In genomic region chr13:112024667-112025585, GRCm38 (mm10) we compare ENCODE assay signal across 10 mouse cellular contexts.
A peak's percentile ranks its signal among the peaks of the same experiment; 100 is the strongest.
DNase-seq lines count a peak whose midpoint lies in the region; ATAC-seq and TF ChIP-seq lines count a peak whose summit lies in the region.
"Had no signal": no experiment of that assay in that cellular context is flagged by ENCODE, and none has a peak within 500 bp of the region (broad histone marks: within the 10 kb centered on the region; RNA-seq: fewer than 3 reads in every experiment).

No protein-coding gene starts in this region.

- H3K36me3 ChIP-seq in kidney, embryonic 14.5 days (ENCODE audit: control insufficient read depth, insufficient read depth, low read length): no peaks in the 10 kb centered on the region
- H3K36me3 ChIP-seq in kidney, adult 2 months (ENCODE audit: control insufficient read depth, insufficient read depth, low read length): no peaks in the 10 kb centered on the region
- no peaks in the 10 kb centered on the region for H3K36me3 ChIP-seq in hindbrain, embryonic 16.5 days (ENCODE audit: control insufficient read depth, insufficient read depth, low read length)

- no peak overlapping the region for H3K4me2 ChIP-seq in kidney, embryonic 14.5 days (replicated peaks; ENCODE audit: low read depth, low read length)
- no peak overlapping the region for H3K4me2 ChIP-seq in hindbrain, embryonic 16.5 days (ENCODE audit: low read length)

- no peaks in the 10 kb centered on the region for H3K9me3 ChIP-seq in kidney, embryonic 14.5 days (ENCODE audit: control insufficient read depth, low read length)
- H3K9me3 ChIP-seq in hindbrain, embryonic 16.5 days (ENCODE audit: control insufficient read depth, low read length): no peaks in the 10 kb centered on the region

- no peaks in the 10 kb centered on the region for H3K27me3 ChIP-seq in kidney, embryonic 14.5 days (ENCODE audit: control insufficient read depth, insufficient read depth, low read length)
- no peaks in the 10 kb centered on the region for H3K27me3 ChIP-seq in kidney, adult 2 months (replicated peaks; ENCODE audit: control insufficient read depth, insufficient read depth, low read length)
- no peaks in the 10 kb centered on the region for H3K27me3 ChIP-seq in hindbrain, embryonic 16.5 days (replicated peaks; ENCODE audit: control insufficient read depth, insufficient read depth, low read length)

- WGBS in kidney, embryonic 14.5 days: 74% methylated on average over 15 of the region's 15 CpGs
- 63% methylated on average over 15 of the region's 15 CpGs for WGBS in kidney, adult 2 months
- 77% methylated on average over 15 of the region's 15 CpGs for WGBS in hindbrain, embryonic 16.5 days

- DNase-seq in kidney, adult 2 months: no peak
- DNase-seq in adipocyte (ENCODE audit: low spot score): peak; percentile 24
- DNase-seq in embryo, embryonic 10.5 days (ENCODE audit: low spot score): no peak
- no peak for DNase-seq in left cerebral cortex, adult 18-20 months (ENCODE audit: low spot score in 2 of 2)
- DNase-seq: cerebellum, adult 9-11 months; kidney, postnatal 14 days had no signal

- TF ChIP-seq POLR2A in kidney, adult 2 months (IDR thresholded peaks at IDR 0.05; ENCODE audit: low read depth, low read length): no peak

- no peak overlapping the region for H3K27ac ChIP-seq in kidney, embryonic 14.5 days (ENCODE audit: low read depth, low read length)
- H3K27ac ChIP-seq in kidney, adult 2 months (ENCODE audit: insufficient read depth, low read depth, low read length): no peak overlapping the region
- no peak overlapping the region for H3K27ac ChIP-seq in hindbrain, embryonic 16.5 days (ENCODE audit: low read depth, low read length)

- TF ChIP-seq CTCF in kidney, adult 2 months (conservative IDR thresholded peaks at IDR 0.05; ENCODE audit: insufficient read depth, insufficient read length, low read depth, low read length): no peak

- H3K4me1 ChIP-seq in kidney, embryonic 14.5 days (ENCODE audit: control insufficient read depth, insufficient read depth, low read length): peaks cover 3% of the 10 kb centered on the region
- 0 out of 2 replicates have a peak, but pooled peaks cover 3% of the 10 kb centered on the region for H3K4me1 ChIP-seq in kidney, adult 2 months (ENCODE audit: control insufficient read depth, insufficient read depth, low read length)
- H3K4me1 ChIP-seq in hindbrain, embryonic 16.5 days (ENCODE audit: control insufficient read depth, insufficient read depth, low read depth, low read length): peaks cover 3% of the 10 kb centered on the region; the same call in 1 of the 2 replicates

- H3K4me3 ChIP-seq in kidney, embryonic 14.5 days (ENCODE audit: low read length): no peak overlapping the region
- H3K4me3 ChIP-seq in kidney, adult 2 months (ENCODE audit: insufficient read depth, low read depth, low read length): no peak overlapping the region
- H3K4me3 ChIP-seq in hindbrain, embryonic 16.5 days (ENCODE audit: low read length): no peak overlapping the region

- peak; percentile 47; the same call in 1 of the 2 replicates for ATAC-seq in kidney, embryonic 14.5 days (ENCODE audit: low FRiP score, low TSS enrichment)
- peak; percentile 87 for ATAC-seq in erythroid progenitor cell, adult 5-6 weeks (replicated peaks; ENCODE audit: low FRiP score, poor library complexity, severe bottlenecking)
- ATAC-seq in megakaryocyte, adult 5-6 weeks (ENCODE audit: poor library complexity, severe bottlenecking): peak; percentile 33
- no peak for ATAC-seq in hindbrain, embryonic 16.5 days

- no peak overlapping the region for H3K9ac ChIP-seq in kidney, embryonic 14.5 days (ENCODE audit: low read depth, low read length)
- no peak overlapping the region for H3K9ac ChIP-seq in hindbrain, embryonic 16.5 days (ENCODE audit: low read depth, low read length)
